Mouse (Mus musculus): ENCODE results near the gene Pid1. TPM values are rescaled to one million over a fixed set of nuclear protein-coding genes. Genes with fewer than 3 reads are reported as not detected.

Pid1 gene
- polyA plus RNA-seq, 1 experiment from 2014 or later, result 14.0 TPM

DNA sequence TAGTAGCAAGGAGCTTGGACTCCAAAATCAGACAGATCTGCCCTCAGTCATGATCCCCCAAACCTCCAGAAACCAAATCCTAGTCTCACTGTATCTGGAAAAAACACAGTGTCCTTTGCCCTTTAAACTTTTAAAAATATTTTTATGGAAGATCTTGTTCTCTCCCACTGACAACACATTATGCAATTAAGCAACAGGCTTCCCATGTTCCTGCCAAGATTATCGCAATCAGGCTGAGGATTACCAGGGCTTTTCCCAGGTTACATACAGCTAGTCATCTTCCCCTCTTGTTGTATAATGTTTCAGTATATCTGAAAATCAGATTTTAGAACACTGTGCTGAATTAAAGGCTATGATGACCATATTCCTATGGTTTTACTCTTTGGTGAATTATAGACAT is 64.3 kb downstream of the Pid1 start:
- H3K36me3 ChIP-seq, result no peaks in the 10 kb centered on the region
- no peak overlapping the region for H3K9ac ChIP-seq
- no peaks in the 10 kb centered on the region for H3K4me1 ChIP-seq (replicated peaks)
- ATAC-seq (ENCODE audit: low read depth), result no peak
- no peak for DNase-seq
- no peak overlapping the region for H3K4me2 ChIP-seq
- no peak overlapping the region for H3K4me3 ChIP-seq (replicated peaks)
- no peaks in the 10 kb centered on the region; the same call in 1 of the 2 replicates for H3K9me3 ChIP-seq (replicated peaks)
- WGBS (ENCODE audit: insufficient replicate concordance), result 71% methylated on average over 1 of the region's 1 CpGs
- no peaks in the 10 kb centered on the region for H3K27me3 ChIP-seq
- H3K27ac ChIP-seq, result no peak overlapping the region

DNA sequence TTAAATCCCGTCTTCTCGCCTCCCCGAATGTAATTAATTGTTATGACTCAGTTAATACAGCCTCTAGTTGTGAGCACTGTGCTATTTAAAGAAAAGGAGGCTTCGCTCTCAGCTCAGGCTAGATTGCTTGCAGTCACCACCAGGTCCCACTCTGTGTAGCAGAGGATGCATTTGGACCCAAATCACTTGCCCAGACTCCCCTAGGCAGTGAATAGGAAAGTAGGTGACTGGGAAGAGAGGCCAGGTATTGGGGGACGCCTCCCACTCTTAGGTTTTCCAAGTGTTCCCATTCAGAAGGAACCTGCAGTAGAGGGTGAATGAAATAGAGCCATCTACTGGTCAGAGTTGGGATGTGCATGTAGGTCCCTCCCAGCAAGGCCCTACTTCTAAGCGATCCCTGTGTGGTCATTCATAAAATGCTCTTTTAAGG is 77.3 kb downstream of the Pid1 start:
- Histone ChIP-seq H3K27ac (no peak overlapping the region), H3K4me3 (replicated peaks) (no peak overlapping the region), H3K9ac (no peak overlapping the region), H3K9me3 (replicated peaks) (no peaks in the 10 kb centered on the region), H3K4me2 (no peak overlapping the region), H3K36me3 (no peaks in the 10 kb centered on the region), H3K4me1 (replicated peaks) (no peaks in the 10 kb centered on the region), H3K27me3 (peaks cover 13% of the 10 kb centered on the region; the same call in 1 of the 2 replicates)
- DNase-seq, result no peak
- ATAC-seq (ENCODE audit: low read depth), result no peak
- WGBS (ENCODE audit: insufficient replicate concordance), result 30% methylated on average over 6 of the region's 6 CpGs

DNA sequence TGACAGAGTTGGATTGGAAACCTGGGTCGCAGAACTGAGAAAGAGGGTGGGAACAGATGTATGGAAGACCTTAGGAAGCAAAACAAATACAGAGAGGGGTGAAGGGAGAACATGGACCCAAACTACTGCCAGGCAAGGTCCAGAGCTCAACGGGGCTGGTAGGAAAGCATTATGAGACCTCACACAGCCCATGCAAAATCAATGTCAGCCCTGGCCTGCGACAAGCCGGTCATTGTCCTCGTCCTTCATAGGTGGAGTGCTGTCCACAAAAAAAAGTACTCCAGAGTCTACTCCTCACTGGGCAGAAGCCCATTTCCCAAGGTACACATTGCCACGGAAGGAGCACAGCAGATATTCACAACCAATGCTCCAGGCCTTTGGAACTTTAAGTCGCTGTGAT is 78.4 kb downstream of the Pid1 start:
- H3K4me1 ChIP-seq (replicated peaks), result no peaks in the 10 kb centered on the region
- H3K9me3 ChIP-seq (replicated peaks), result no peaks in the 10 kb centered on the region
- DNase-seq (no peak), ATAC-seq (ENCODE audit: low read depth) (no peak)
- no peaks in the 10 kb centered on the region for H3K36me3 ChIP-seq
- peaks cover 13% of the 10 kb centered on the region; the same call in 1 of the 2 replicates for H3K27me3 ChIP-seq
- no peak overlapping the region for H3K4me2 ChIP-seq
- H3K9ac ChIP-seq, result no peak overlapping the region
- no peak overlapping the region for H3K27ac ChIP-seq
- no peak overlapping the region for H3K4me3 ChIP-seq (replicated peaks)
- 50% methylated on average over 7 of the region's 7 CpGs for WGBS (ENCODE audit: insufficient replicate concordance)

DNA sequence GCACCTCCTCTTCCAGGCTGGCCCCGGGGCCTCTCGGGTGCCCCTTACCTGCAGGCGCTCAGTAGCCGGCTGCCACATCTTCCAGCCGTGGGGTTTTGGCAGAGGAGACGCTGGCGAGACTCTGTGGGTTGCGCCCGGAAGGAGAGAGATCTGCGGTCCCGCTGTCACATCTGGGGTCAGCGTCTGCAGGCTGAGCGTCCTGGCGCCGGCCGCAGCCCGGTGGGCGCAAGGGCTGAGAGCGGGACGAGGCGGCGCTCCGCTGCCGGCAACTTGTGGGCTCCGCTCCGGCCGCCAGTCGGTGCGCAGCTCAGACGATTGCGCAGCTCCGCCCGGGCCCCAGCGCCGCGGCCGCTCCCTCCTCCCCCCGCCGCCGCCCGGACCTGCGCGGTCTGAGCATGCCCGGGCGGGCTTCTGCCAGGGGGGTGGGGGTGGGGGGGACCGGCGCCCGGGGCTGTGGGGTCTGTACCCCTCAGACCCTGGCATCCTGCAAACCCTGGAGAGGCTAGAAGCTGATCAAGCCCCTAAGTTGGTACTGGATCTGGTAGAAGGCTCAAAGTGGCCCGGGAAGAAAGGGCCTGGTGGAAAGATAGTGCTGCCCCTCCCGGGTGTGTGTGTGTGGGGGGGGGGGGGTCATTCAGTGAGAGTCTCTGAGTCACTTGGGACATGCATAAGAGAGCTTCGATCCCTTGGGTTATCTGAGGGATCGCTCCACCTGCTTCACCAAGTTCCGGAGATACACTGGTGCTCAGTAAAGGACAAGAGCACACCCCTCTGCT is 79.5 kb downstream of the Pid1 start:
- Histone ChIP-seq H3K36me3 (no peaks in the 10 kb centered on the region), H3K4me2 (peak overlapping the region; percentile 52), H3K4me3 (replicated peaks) (peak overlapping the region; percentile 57), H3K9me3 (replicated peaks) (no peaks in the 10 kb centered on the region), H3K27ac (no peak overlapping the region), H3K27me3 (peaks cover 13% of the 10 kb centered on the region; the same call in 1 of the 2 replicates), H3K4me1 (replicated peaks) (no peaks in the 10 kb centered on the region), H3K9ac (peak overlapping the region; percentile 56)
- DNase-seq (no peak), ATAC-seq (ENCODE audit: low read depth) (peak; percentile 69)
- WGBS (ENCODE audit: insufficient replicate concordance), result 3% methylated on average over 46 of the region's 53 CpGs

DNA sequence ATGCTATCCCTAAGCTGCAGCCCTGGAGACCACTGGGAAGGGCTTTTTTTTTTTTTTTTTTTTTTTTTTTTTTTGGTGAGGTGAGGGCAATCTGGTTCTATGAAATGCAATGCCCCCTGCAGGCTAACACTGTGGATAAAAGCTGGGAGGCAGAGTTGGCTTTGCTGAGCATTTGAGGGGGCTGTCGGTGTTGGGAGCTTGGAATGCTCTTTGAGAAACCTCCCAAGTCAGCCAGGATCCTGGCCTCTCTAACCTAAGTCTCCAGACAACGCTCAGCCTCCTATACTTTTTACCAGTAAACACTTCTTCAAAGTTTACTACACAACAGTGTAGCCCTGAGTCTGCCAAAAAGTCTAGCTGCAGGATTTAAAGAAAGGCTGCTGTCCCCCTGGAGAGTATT is 80.9 kb downstream of the Pid1 start:
- Histone ChIP-seq H3K4me1 (replicated peaks) (no peaks in the 10 kb centered on the region), H3K4me3 (replicated peaks) (peak overlapping the region; percentile 57), H3K4me2 (peak overlapping the region; percentile 52), H3K27ac (no peak overlapping the region), H3K9ac (0 out of 2 replicates have a peak overlapping the region, but pooled peaks have one; percentile 17), H3K9me3 (replicated peaks) (no peaks in the 10 kb centered on the region), H3K27me3 (peaks cover 13% of the 10 kb centered on the region; the same call in 1 of the 2 replicates), H3K36me3 (no peaks in the 10 kb centered on the region)
- WGBS (ENCODE audit: insufficient replicate concordance), result 0% methylated on average over 2 of the region's 2 CpGs
- no peak for ATAC-seq (ENCODE audit: low read depth)
- no peak for DNase-seq

DNA sequence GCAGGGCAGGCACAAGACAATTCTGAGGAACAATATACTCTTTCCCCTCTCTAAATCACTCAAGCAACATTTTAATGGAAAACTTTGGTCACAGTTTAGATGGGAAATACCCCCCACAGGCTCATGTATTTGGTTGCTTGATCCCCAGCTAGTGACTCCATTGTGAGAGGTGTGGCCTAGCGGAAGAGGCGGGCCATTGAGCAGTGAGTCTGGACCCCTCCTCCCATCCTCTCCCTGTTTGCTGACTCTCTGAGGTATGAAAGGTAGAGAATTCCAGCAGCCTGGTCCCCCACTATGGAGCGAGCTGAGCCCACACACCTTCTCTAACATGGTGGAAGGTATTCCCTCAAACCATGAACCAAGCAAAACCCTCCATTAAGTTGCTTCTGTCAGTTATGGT is 83.8 kb downstream of the Pid1 start:
- H3K4me2 ChIP-seq, result no peak overlapping the region
- ATAC-seq (ENCODE audit: low read depth) (no peak), DNase-seq (no peak)
- 64% methylated on average over 3 of the region's 3 CpGs for WGBS (ENCODE audit: insufficient replicate concordance)
- no peak overlapping the region for H3K9ac ChIP-seq
- H3K27ac ChIP-seq, result no peak overlapping the region; the same call in 1 of the 2 replicates
- H3K27me3 ChIP-seq, result peaks cover 13% of the 10 kb centered on the region; the same call in 1 of the 2 replicates
- no peaks in the 10 kb centered on the region for H3K36me3 ChIP-seq
- no peaks in the 10 kb centered on the region for H3K9me3 ChIP-seq (replicated peaks)
- H3K4me3 ChIP-seq (replicated peaks), result no peak overlapping the region
- H3K4me1 ChIP-seq (replicated peaks), result no peaks in the 10 kb centered on the region

DNA sequence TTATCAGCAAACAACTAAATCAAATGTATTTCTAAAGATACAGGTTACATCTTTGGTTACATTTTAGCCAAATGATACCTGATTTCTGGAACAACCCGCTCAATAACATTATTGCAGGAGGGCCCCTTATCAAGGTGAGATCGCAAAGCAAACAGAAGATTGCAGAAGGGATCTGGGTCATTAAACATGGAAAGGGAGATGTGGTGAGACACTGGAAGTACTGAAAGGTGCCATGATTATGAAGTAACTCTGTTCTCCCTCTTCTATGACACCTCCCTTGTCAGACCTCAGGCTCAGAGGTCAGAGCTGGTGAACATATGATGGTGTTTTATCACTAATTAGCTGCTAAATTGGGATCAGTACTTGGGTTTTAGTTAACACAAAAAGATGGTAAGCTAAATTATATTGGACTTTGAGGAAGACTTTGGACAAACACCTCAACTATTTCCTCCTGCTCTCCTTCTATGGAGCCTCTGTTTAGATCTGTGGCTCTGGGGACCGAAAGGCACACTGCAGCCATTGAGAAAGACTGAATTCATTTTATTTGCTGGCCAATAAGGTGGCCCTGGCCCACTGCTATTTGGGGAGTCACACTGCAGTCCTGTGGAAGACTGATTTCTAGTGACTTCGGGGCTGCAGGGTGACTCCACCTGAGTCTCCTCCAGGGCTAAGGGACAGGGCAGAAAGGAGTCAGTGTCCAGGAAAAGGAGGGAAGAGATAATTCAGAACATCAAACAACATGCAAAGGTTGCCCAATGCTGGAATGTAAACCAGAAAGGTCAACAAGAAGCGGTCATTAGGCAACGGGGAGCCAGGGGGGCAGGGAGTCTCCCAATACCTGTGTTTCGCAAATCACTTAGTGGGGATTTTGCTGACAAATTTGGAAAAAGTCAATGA is 85.4 kb downstream of the Pid1 start:
- no peak overlapping the region for H3K4me3 ChIP-seq (replicated peaks)
- H3K27ac ChIP-seq, result peak overlapping the region; percentile 53; the same call in 1 of the 2 replicates
- H3K9ac ChIP-seq, result no peak overlapping the region
- peak; percentile 65 for ATAC-seq (ENCODE audit: low read depth)
- no peaks in the 10 kb centered on the region for H3K36me3 ChIP-seq
- WGBS (ENCODE audit: insufficient replicate concordance), result 61% methylated on average over 7 of the region's 7 CpGs
- peaks cover 4% of the 10 kb centered on the region; the same call in 1 of the 2 replicates for H3K27me3 ChIP-seq
- no peaks in the 10 kb centered on the region for H3K9me3 ChIP-seq (replicated peaks)
- H3K4me2 ChIP-seq, result peak overlapping the region; percentile 32
- no peak for DNase-seq
- H3K4me1 ChIP-seq (replicated peaks), result no peaks in the 10 kb centered on the region

DNA sequence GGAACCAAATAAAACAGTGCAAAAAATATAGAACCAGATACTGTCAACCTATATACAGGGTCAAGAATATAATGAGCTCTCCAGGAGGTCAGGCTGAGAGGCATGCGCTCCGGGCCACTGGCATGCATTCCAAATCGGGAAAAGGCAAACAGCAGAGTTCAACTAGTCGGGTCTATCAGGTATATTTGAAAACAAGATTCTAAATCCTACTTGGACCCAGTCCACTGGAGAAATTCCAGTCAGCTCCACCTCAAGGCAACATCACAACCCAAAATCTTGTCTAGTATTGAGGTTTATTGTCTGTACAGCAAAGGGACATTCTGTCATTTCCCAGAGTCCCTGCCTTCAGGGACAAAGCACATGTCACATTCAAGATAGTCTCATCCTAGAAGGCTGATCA is 91.0 kb downstream of the Pid1 start:
- DNase-seq, result no peak
- 53% methylated on average over 4 of the region's 4 CpGs for WGBS (ENCODE audit: insufficient replicate concordance)

DNA sequence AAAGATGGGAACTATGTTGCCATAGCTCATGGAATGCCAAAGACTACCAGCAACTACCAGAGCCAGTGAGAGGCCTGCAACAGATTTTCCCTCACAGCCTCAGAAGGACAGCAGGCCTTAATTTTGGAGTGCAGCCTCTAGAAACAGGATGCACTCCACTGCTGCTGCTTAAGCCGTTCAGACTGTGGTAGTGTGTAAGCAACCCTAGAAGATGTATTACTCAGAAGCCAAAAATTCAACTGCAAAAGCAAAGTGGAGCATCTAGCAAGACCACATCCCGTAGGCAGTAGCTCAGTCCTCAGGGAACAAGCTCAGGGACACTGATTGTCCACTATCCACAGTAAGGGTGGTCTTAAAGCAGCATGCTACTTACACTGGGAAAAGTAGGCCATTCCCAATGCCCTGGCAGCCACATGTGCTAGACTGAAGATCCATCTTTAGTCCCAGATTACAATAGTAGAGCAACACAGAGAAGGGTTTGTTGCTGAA is 92.2 kb downstream of the Pid1 start:
- Histone ChIP-seq H3K9ac (no peak overlapping the region), H3K27me3 (no peaks in the 10 kb centered on the region), H3K4me3 (replicated peaks) (no peak overlapping the region), H3K36me3 (no peaks in the 10 kb centered on the region), H3K4me2 (no peak overlapping the region), H3K9me3 (replicated peaks) (no peaks in the 10 kb centered on the region), H3K4me1 (replicated peaks) (no peaks in the 10 kb centered on the region), H3K27ac (no peak overlapping the region)
- DNase-seq (no peak), ATAC-seq (ENCODE audit: low read depth) (no peak)
- WGBS (ENCODE audit: insufficient replicate concordance), result 59% methylated on average over 2 of the region's 2 CpGs

More for the DNA sequence above, 91.0 kb downstream of the Pid1 start:
- 0 out of 2 replicates have a peak, but pooled peaks have one; percentile 34 for ATAC-seq (ENCODE audit: low read depth)
- Histone ChIP-seq H3K9ac (no peak overlapping the region), H3K27ac (no peak overlapping the region), H3K4me2 (no peak overlapping the region), H3K27me3 (no peaks in the 10 kb centered on the region), H3K9me3 (replicated peaks) (no peaks in the 10 kb centered on the region), H3K4me1 (replicated peaks) (no peaks in the 10 kb centered on the region), H3K36me3 (no peaks in the 10 kb centered on the region), H3K4me3 (replicated peaks) (no peak overlapping the region)

DNA sequence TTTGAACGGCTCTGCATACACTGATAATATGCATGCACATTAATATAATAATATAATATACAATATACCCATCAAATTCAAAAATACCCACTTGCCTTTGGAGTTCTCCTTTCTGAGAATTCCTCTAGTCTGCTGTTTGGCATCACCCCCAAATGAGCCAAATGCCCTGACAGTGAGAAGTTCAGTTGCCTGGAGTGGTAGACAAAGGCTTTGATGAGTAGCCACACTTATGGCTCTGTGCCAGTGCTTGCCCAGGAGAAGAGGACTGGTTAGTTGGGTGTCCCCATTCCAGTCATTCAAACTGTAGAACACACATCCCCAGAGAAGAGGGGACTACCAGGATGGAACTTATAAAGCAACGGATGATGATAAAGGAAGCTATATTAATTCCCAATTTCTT is 106.3 kb downstream of the Pid1 start:
- Histone ChIP-seq H3K27me3 (no peaks in the 10 kb centered on the region), H3K4me3 (replicated peaks) (no peak overlapping the region), H3K36me3 (no peaks in the 10 kb centered on the region), H3K4me2 (no peak overlapping the region), H3K9me3 (replicated peaks) (no peaks in the 10 kb centered on the region; the same call in 1 of the 2 replicates), H3K9ac (no peak overlapping the region), H3K4me1 (replicated peaks) (peaks cover 4% of the 10 kb centered on the region; the same call in 1 of the 2 replicates), H3K27ac (no peak overlapping the region)
- ATAC-seq (ENCODE audit: low read depth) (no peak), DNase-seq (no peak)
- 60% methylated on average over 2 of the region's 2 CpGs for WGBS (ENCODE audit: insufficient replicate concordance)

DNA sequence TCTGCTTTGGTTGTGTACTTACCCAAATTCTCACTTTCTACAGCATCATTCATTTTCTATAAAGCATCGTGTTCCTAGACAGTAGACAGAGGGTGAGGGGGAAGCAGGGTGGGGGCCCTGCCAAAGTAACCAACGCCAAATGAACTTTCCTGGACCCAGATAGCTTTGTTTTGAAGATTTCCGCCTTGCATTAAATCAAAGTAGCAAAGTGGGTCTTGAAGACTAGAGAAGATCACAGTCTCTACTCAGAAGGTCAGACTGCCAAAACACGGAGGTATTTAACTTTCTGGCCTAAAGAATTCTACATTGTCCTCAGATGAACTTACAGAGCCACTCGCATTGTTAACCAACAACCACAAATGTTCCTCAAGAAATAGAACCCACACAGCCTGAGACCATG is 109.6 kb downstream of the Pid1 start:
- H3K4me2 ChIP-seq, result no peak overlapping the region
- H3K9me3 ChIP-seq (replicated peaks), result no peaks in the 10 kb centered on the region
- H3K27me3 ChIP-seq, result no peaks in the 10 kb centered on the region
- no peak overlapping the region for H3K9ac ChIP-seq
- ATAC-seq (ENCODE audit: low read depth) (no peak), DNase-seq (no peak)
- no peak overlapping the region for H3K4me3 ChIP-seq (replicated peaks)
- no peaks in the 10 kb centered on the region for H3K36me3 ChIP-seq
- H3K4me1 ChIP-seq (replicated peaks), result peaks cover 4% of the 10 kb centered on the region; the same call in 1 of the 2 replicates
- H3K27ac ChIP-seq, result no peak overlapping the region
- WGBS (ENCODE audit: insufficient replicate concordance), result 51% methylated on average over 5 of the region's 5 CpGs
